Mouse (Mus musculus) heart, embryonic 12.5 days (tissue): ENCODE measurements around the gene Sgo2a. TPM values are rescaled to one million over a fixed set of nuclear protein-coding genes. Genes with fewer than 3 reads are reported as not detected.
A peak's percentile ranks its signal among the peaks of the same experiment; 100 is the strongest.
"Not testable (repeated sequence)": the region's sequence is repeated elsewhere in the genome, so short reads cannot be mapped to it uniquely, and the experiment has no call there.

Experiments used
- ATAC-seq: fragments of 200-750 bp; cut with Nextera tagmentation; 2 replicates; pipeline ENCODE4 v1.8.0; 2017; ENCODE audit warnings: moderate TSS enrichment, moderate library complexity; ENCODE audit not compliant: insufficient number of reproducible peaks, low FRiP score
- H3K27ac ChIP-seq: fragments of 300-500 bp; sonication (generic); 2 replicates; pipeline ENCODE4 v1.5.1; 2016; ENCODE audit warnings: mild to moderate bottlenecking, moderate library complexity; ENCODE audit not compliant: poor library complexity, severe bottlenecking
- H3K27me3 ChIP-seq: fragments of 300-500 bp; sonication (generic); replicated peaks from 2 replicates; pipeline ENCODE4 v1.6.1; 2016; ENCODE audit warnings: mild to moderate bottlenecking, moderate library complexity
- H3K36me3 ChIP-seq: fragments of 300-500 bp; sonication (generic); 2 replicates; pipeline ENCODE4 v1.6.1; 2016; ENCODE audit warnings: mild to moderate bottlenecking, moderate library complexity
- H3K4me1 ChIP-seq: fragments of 300-500 bp; sonication (generic); replicated peaks from 2 replicates; pipeline ENCODE4 v1.6.1; 2016; ENCODE audit warnings: mild to moderate bottlenecking
- H3K4me2 ChIP-seq: fragments of 300-500 bp; sonication (generic); 2 replicates; pipeline ENCODE4 v1.6.1; 2016; ENCODE audit warnings: mild to moderate bottlenecking, moderate library complexity
- H3K4me3 ChIP-seq: fragments of 300-500 bp; sonication (generic); 2 replicates; pipeline ENCODE4 v1.5.1; 2016; ENCODE audit warnings: mild to moderate bottlenecking
- H3K9ac ChIP-seq: fragments of 300-500 bp; sonication (generic); 2 replicates; pipeline ENCODE4 v1.6.1; 2016; ENCODE audit warnings: mild to moderate bottlenecking, moderate library complexity
- H3K9me3 ChIP-seq: fragments of 300-500 bp; sonication (generic); replicated peaks from 2 replicates; pipeline ENCODE4 v1.6.1; 2016; ENCODE audit warnings: mild to moderate bottlenecking, moderate library complexity
- WGBS: fragments of 180-500 bp; shearing (Covaris S2); methylation state at CpG from one replicate; pipeline ENCODE4 v1.1.7; 2016; 5-methylcytosine and 5-hydroxymethylcytosine counted together
- polyA plus RNA-seq: library from polyadenylated mRNA; unstranded; fragments of >200 nt; fragmentation: Nextera tagmentation; extraction: Ambion mirVana; gene quantifications from 2 replicates; pipeline ENCODE4 v1.2.1, GENCODE M21; 2016

Gene Sgo2a
- polyA plus RNA-seq, 1 experiment from 2014 or later: 20.9 TPM

GRCm38 (mm10) chr1:57976860-57977259, 18.9 kb upstream of the Sgo2a start:
- no peaks in the 10 kb centered on the region for H3K9me3 ChIP-seq
- no peak for ATAC-seq
- no peak overlapping the region for H3K4me3 ChIP-seq
- H3K27ac ChIP-seq: no peak overlapping the region
- WGBS: 82% methylated on average over 3 of the region's 3 CpGs
- no peaks in the 10 kb centered on the region for H3K4me1 ChIP-seq
- no peak overlapping the region for H3K4me2 ChIP-seq
- no peaks in the 10 kb centered on the region for H3K36me3 ChIP-seq
- no peak overlapping the region for H3K9ac ChIP-seq
- no peaks in the 10 kb centered on the region for H3K27me3 ChIP-seq

GRCm38 (mm10) chr1:57989052-57989600, 6.6 kb upstream of the Sgo2a start:
- Histone ChIP-seq H3K27me3 (no peaks in the 10 kb centered on the region), H3K27ac (no peak overlapping the region), H3K36me3 (no peaks in the 10 kb centered on the region), H3K4me2 (no peak overlapping the region), H3K9me3 (no peaks in the 10 kb centered on the region), H3K4me1 (0 out of 2 replicates have a peak, but pooled peaks cover 5% of the 10 kb centered on the region), H3K4me3 (no peak overlapping the region), H3K9ac (no peak overlapping the region)
- WGBS: 43% methylated on average over 6 of the region's 6 CpGs
- ATAC-seq: no peak

GRCm38 (mm10) chr1:57991277-57991676, 4.5 kb upstream of the Sgo2a start:
- H3K4me1 ChIP-seq: 0 out of 2 replicates have a peak, but pooled peaks cover 5% of the 10 kb centered on the region
- WGBS: 70% methylated on average over 2 of the region's 2 CpGs
- H3K27ac ChIP-seq: no peak overlapping the region
- no peak overlapping the region for H3K9ac ChIP-seq
- H3K9me3 ChIP-seq: no peaks in the 10 kb centered on the region
- H3K36me3 ChIP-seq: no peaks in the 10 kb centered on the region
- H3K27me3 ChIP-seq: no peaks in the 10 kb centered on the region
- no peak overlapping the region for H3K4me3 ChIP-seq
- no peak for ATAC-seq
- no peak overlapping the region for H3K4me2 ChIP-seq

- peak; percentile 82 for ATAC-seq
- WGBS: under 1% methylated on average over 29 of the region's 29 CpGs
Measured at GRCm38 (mm10) chr1:57996133-57996615, 403 bp downstream of the Sgo2a start.

GRCm38 (mm10) chr1:57998146-57998545, 2.4 kb downstream of the Sgo2a start:
- Histone ChIP-seq H3K4me2 (no peak overlapping the region), H3K27me3 (no peaks in the 10 kb centered on the region), H3K9ac (no peak overlapping the region), H3K4me1 (peaks cover 23% of the 10 kb centered on the region), H3K9me3 (no peaks in the 10 kb centered on the region), H3K27ac (no peak overlapping the region), H3K36me3 (peaks cover 22% of the 10 kb centered on the region), H3K4me3 (no peak overlapping the region)
- WGBS: 86% methylated on average over 3 of the region's 3 CpGs
- ATAC-seq: no peak

More at GRCm38 (mm10) chr1:57996133-57996615, 403 bp downstream of the Sgo2a start:
- Histone ChIP-seq H3K9me3 (no peaks in the 10 kb centered on the region), H3K9ac (peak overlapping the region; percentile 77), H3K4me3 (peak overlapping the region; percentile 95), H3K4me2 (peak overlapping the region; percentile 77), H3K27ac (peak overlapping the region; percentile 78), H3K4me1 (peaks cover 23% of the 10 kb centered on the region), H3K36me3 (peaks cover 15% of the 10 kb centered on the region; the same call in 1 of the 2 replicates), H3K27me3 (no peaks in the 10 kb centered on the region)

GRCm38 (mm10) chr1:58006388-58006787, 10.6 kb downstream of the Sgo2a start:
- not testable (repeated sequence) for H3K27me3 ChIP-seq, H3K9me3 ChIP-seq, H3K9ac ChIP-seq, H3K4me2 ChIP-seq, H3K4me3 ChIP-seq, H3K4me1 ChIP-seq, ATAC-seq, H3K27ac ChIP-seq
- H3K36me3 ChIP-seq: peaks cover 34% of the 10 kb centered on the region
- WGBS: 96% methylated on average over 7 of the region's 7 CpGs

- H3K27me3 ChIP-seq: no peaks in the 10 kb centered on the region
- ATAC-seq: no peak
- H3K4me2 ChIP-seq: no peak within 1 kb of the TSS
- H3K36me3 ChIP-seq: peaks cover 60% of the 10 kb centered on the region
- H3K27ac ChIP-seq: no peak within 1 kb of the TSS
- WGBS: 95% methylated on average over 7 of the region's 7 CpGs
- H3K9ac ChIP-seq: no peak within 1 kb of the TSS
- no peaks in the 10 kb centered on the region for H3K9me3 ChIP-seq
- no peak within 1 kb of the TSS for H3K4me3 ChIP-seq
- no peaks in the 10 kb centered on the region for H3K4me1 ChIP-seq
Measured at GRCm38 (mm10) chr1:58018856-58019255, 23.1 kb downstream of the Sgo2a start, which contains the start of gene Kctd18. Gene Kctd18 (minus strand): TSS chr1:58018956.

- no peaks in the 10 kb centered on the region for H3K27me3 ChIP-seq
- peak overlapping the region; percentile 78 for H3K27ac ChIP-seq
- peaks cover 36% of the 10 kb centered on the region for H3K4me1 ChIP-seq
- no peak for ATAC-seq
- no peak overlapping the region for H3K4me3 ChIP-seq
- whole genome bisulfite sequencing: 19% methylated on average over 7 of the region's 7 CpGs
- peak overlapping the region; percentile 33 for H3K4me2 ChIP-seq
- no peaks in the 10 kb centered on the region for H3K9me3 ChIP-seq
- H3K9ac ChIP-seq: peak overlapping the region; percentile 8; the same call in 1 of the 2 replicates
- peaks cover 11% of the 10 kb centered on the region for H3K36me3 ChIP-seq
Measured at GRCm38 (mm10) chr1:58027707-58028106, 31.9 kb downstream of the Sgo2a start.

GRCm38 (mm10) chr1:58029636-58030117, 33.9 kb downstream of the Sgo2a start, which contains the start of gene Aox1:
Gene Aox1 (plus strand): TSS chr1:58029931.
- Histone ChIP-seq H3K4me1 (peaks cover 36% of the 10 kb centered on the region), H3K27ac (peak within 1 kb of the TSS; percentile 49), H3K36me3 (peaks cover 3% of the 10 kb centered on the region), H3K9me3 (no peaks in the 10 kb centered on the region), H3K27me3 (no peaks in the 10 kb centered on the region; the same call in 1 of the 2 replicates), H3K4me2 (peak within 1 kb of the TSS; percentile 78), H3K9ac (peak within 1 kb of the TSS; percentile 59), H3K4me3 (peak within 1 kb of the TSS; percentile 42)
- peak; percentile 69; the same call in 1 of the 2 replicates for ATAC-seq
- 10% methylated on average over 12 of the region's 12 CpGs for WGBS

GRCm38 (mm10) chr1:58030156-58030871, 34.5 kb downstream of the Sgo2a start:
- WGBS: 14% methylated on average over 13 of the region's 13 CpGs
- no peaks in the 10 kb centered on the region for H3K36me3 ChIP-seq

GRCm38 (mm10) chr1:58031160-58031769, 35.5 kb downstream of the Sgo2a start:
- Histone ChIP-seq H3K4me3 (no peak overlapping the region), H3K27ac (no peak overlapping the region)

More at GRCm38 (mm10) chr1:58030156-58030871, 34.5 kb downstream of the Sgo2a start:
- H3K27me3 ChIP-seq: no peaks in the 10 kb centered on the region; the same call in 1 of the 2 replicates
- H3K9ac ChIP-seq: peak overlapping the region; percentile 59
- peak; percentile 75 for ATAC-seq
- H3K4me3 ChIP-seq: peak overlapping the region; percentile 42
- peaks cover 36% of the 10 kb centered on the region for H3K4me1 ChIP-seq
- no peaks in the 10 kb centered on the region for H3K9me3 ChIP-seq
- peak overlapping the region; percentile 78 for H3K4me2 ChIP-seq
- peak overlapping the region; percentile 49 for H3K27ac ChIP-seq

More at GRCm38 (mm10) chr1:58031160-58031769, 35.5 kb downstream of the Sgo2a start:
- no peaks in the 10 kb centered on the region; the same call in 1 of the 2 replicates for H3K27me3 ChIP-seq
- H3K36me3 ChIP-seq: no peaks in the 10 kb centered on the region
- no peak for ATAC-seq
- H3K9ac ChIP-seq: no peak overlapping the region
- peaks cover 36% of the 10 kb centered on the region for H3K4me1 ChIP-seq
- H3K4me2 ChIP-seq: no peak overlapping the region
- H3K9me3 ChIP-seq: no peaks in the 10 kb centered on the region
- 59% methylated on average over 10 of the region's 10 CpGs for WGBS
